Mouse (Mus musculus) CH12.LX (cell line): Measurements from ENCODE around the gene Ucp2. TPM values are rescaled to one million over a fixed set of nuclear protein-coding genes. Genes with fewer than 3 reads are reported as not detected.

Source experiments
- DNase-seq: peaks from one replicate; pipeline ENCODE4 v3.0.0-alpha.2; 2013; ENCODE audit errors: extremely low read depth
- H3K27ac ChIP-seq: 2 replicates; pipeline ENCODE4 v1.5.1; 2012; ENCODE audit warnings: low read depth, mild to moderate bottlenecking, control low read depth, moderate library complexity; ENCODE audit not compliant: insufficient read depth
- H3K27me3 ChIP-seq: replicated peaks from 2 replicates; pipeline ENCODE3; 2012; ENCODE audit warnings: inconsistent platforms
- H3K36me3 ChIP-seq, 2 experiments: replicated peaks in 1 of 2; 2 replicates each; pipeline versions ENCODE3 to v1.6.1; 2012; ENCODE audit warnings: inconsistent platforms in 1 of 2, low read length in 1 of 2, mild to moderate bottlenecking in 1 of 2, mixed read lengths in 1 of 2, moderate library complexity in 1 of 2; ENCODE audit not compliant: control insufficient read depth in 1 of 2, insufficient read depth in 1 of 2
- H3K4me1 ChIP-seq, 2 experiments: 2 replicates each; pipeline ENCODE4 v1.6.1; 2012; ENCODE audit warnings: inconsistent platforms in 1 of 2, moderate library complexity in 1 of 2; ENCODE audit not compliant: insufficient read depth in 2 of 2, control insufficient read depth in 1 of 2
- H3K4me2 ChIP-seq: 2 replicates; pipeline ENCODE4 v1.6.1; 2012; ENCODE audit warnings: low read depth, mild to moderate bottlenecking, control low read depth; ENCODE audit not compliant: poor library complexity, insufficient read depth, severe bottlenecking
- H3K4me3 ChIP-seq, 3 experiments: fragments of 150-350 bp in 1 of 3; sonication (generic) in 1 of 3; replicated peaks in 1 of 3; 2 replicates each; pipeline versions ENCODE3 to v1.5.1; 2011 to 2012; ENCODE audit warnings: low read depth in 2 of 3, low read length in 2 of 3, mild to moderate bottlenecking in 2 of 3, moderate library complexity in 2 of 3, control low read depth in 1 of 3, improper control_type of control experiment in 1 of 3, inconsistent platforms in 1 of 3, mixed read lengths in 1 of 3; ENCODE audit not compliant: poor library complexity in 1 of 3
- H3K79me2 ChIP-seq: replicated peaks from 2 replicates; pipeline ENCODE4 v1.6.1; 2012; ENCODE audit warnings: mild to moderate bottlenecking, moderate library complexity; ENCODE audit not compliant: control insufficient read depth, poor library complexity, insufficient read depth, severe bottlenecking; ENCODE audit errors: extremely low read depth
- H3K9ac ChIP-seq: 2 replicates; pipeline ENCODE4 v1.6.1; 2012; ENCODE audit warnings: low read depth, mild to moderate bottlenecking, control low read depth, moderate library complexity; ENCODE audit not compliant: insufficient read depth
- H3K9me3 ChIP-seq: replicated peaks from 2 replicates; pipeline ENCODE3; 2012; ENCODE audit warnings: low read length, inconsistent platforms, mixed read lengths
- BHLHE40 ChIP-seq: IDR thresholded peaks from 2 replicates; pipeline ENCODE4 v1.6.1; 2011; ENCODE audit warnings: mild to moderate bottlenecking, low read depth, low read length, improper control_type of control experiment
- CHD1 ChIP-seq: IDR thresholded peaks from 2 replicates; pipeline ENCODE4 v1.6.1; 2012; ENCODE audit warnings: low read depth, low read length, improper control_type of control experiment, inconsistent platforms
- CTCF ChIP-seq, 2 experiments: IDR thresholded peaks in 1 of 2; conservative IDR thresholded peaks in 1 of 2; 2 replicates each; pipeline ENCODE4 v1.5.1; 2011 to 2012; ENCODE audit warnings: low read depth in 2 of 2, low read length in 2 of 2, improper control_type of control experiment in 1 of 2, inconsistent platforms in 1 of 2, mild to moderate bottlenecking in 1 of 2, moderate library complexity in 1 of 2
- EP300 ChIP-seq: IDR thresholded peaks from 2 replicates; pipeline ENCODE4 v1.6.1; 2011; ENCODE audit warnings: low read length, improper control_type of control experiment
- ETS1 ChIP-seq: conservative IDR thresholded peaks from 2 replicates; pipeline ENCODE4 v1.6.1; 2012; ENCODE audit warnings: low read depth, mild to moderate bottlenecking, inconsistent platforms, low read length, improper control_type of control experiment, moderate library complexity
- IRF4 ChIP-seq: IDR thresholded peaks from 2 replicates; pipeline ENCODE4 v1.6.1; 2014; ENCODE audit warnings: low read depth, mild to moderate bottlenecking, inconsistent platforms, low read length, improper control_type of control experiment
- JUN ChIP-seq: IDR thresholded peaks from 2 replicates; pipeline ENCODE4 v1.6.1; 2011; ENCODE audit warnings: low read depth, mild to moderate bottlenecking, low read length, improper control_type of control experiment, moderate library complexity; ENCODE audit not compliant: insufficient read depth
- KAT2A ChIP-seq: IDR thresholded peaks from 2 replicates; pipeline ENCODE4 v1.6.1; 2012; ENCODE audit warnings: low read length, improper control_type of control experiment, inconsistent platforms; ENCODE audit not compliant: insufficient replicate concordance
- MAX ChIP-seq: IDR thresholded peaks from 2 replicates; pipeline ENCODE4 v1.6.1; 2011; ENCODE audit warnings: low read length, improper control_type of control experiment
- MAZ ChIP-seq: IDR thresholded peaks from 2 replicates; pipeline ENCODE4 v1.6.1; 2012; ENCODE audit warnings: low read depth, mild to moderate bottlenecking, inconsistent platforms, low read length, improper control_type of control experiment, moderate library complexity
- MXI1 ChIP-seq: IDR thresholded peaks from 2 replicates; pipeline ENCODE4 v1.6.1; 2011; ENCODE audit warnings: mild to moderate bottlenecking, low read depth, low read length, improper control_type of control experiment
- MYC ChIP-seq: IDR thresholded peaks from 2 replicates; pipeline ENCODE4 v1.6.1; 2011; ENCODE audit warnings: low read depth, mild to moderate bottlenecking, improper control_type of control experiment, low read length
- NELFE ChIP-seq: IDR thresholded peaks from 2 replicates; pipeline ENCODE4 v1.6.1; 2011; ENCODE audit warnings: low read depth, low read length, improper control_type of control experiment
- PAX5 ChIP-seq: IDR thresholded peaks from 2 replicates; pipeline ENCODE4 v1.6.1; 2012; ENCODE audit warnings: low read length, inconsistent platforms, mixed read lengths
- POLR2A ChIP-seq: IDR thresholded peaks from 2 replicates; pipeline ENCODE4 v1.6.1; 2011; ENCODE audit warnings: low read depth, mild to moderate bottlenecking, improper control_type of control experiment, low read length
- POLR2AphosphoS2 ChIP-seq: IDR thresholded peaks from 2 replicates; pipeline ENCODE4 v1.6.1; 2011; ENCODE audit warnings: low read depth, low read length, improper control_type of control experiment
- SIN3A ChIP-seq: IDR thresholded peaks from 2 replicates; pipeline ENCODE4 v1.6.1; 2012; ENCODE audit warnings: low read length, improper control_type of control experiment, inconsistent platforms
- TCF12 ChIP-seq: IDR thresholded peaks from 2 replicates; pipeline ENCODE4 v1.6.1; 2014; ENCODE audit warnings: low read depth, mild to moderate bottlenecking, inconsistent platforms, low read length, improper control_type of control experiment
- UBTF ChIP-seq: IDR thresholded peaks from 2 replicates; pipeline ENCODE4 v1.6.1; 2012; ENCODE audit warnings: low read depth, mild to moderate bottlenecking, inconsistent platforms, low read length, improper control_type of control experiment, moderate library complexity
- USF1 ChIP-seq: IDR thresholded peaks from 2 replicates; pipeline ENCODE4 v1.6.1; 2014; ENCODE audit warnings: low read depth, mild to moderate bottlenecking, inconsistent platforms, low read length, improper control_type of control experiment
- ZC3H11A ChIP-seq: IDR thresholded peaks from 2 replicates; pipeline ENCODE4 v1.6.1; 2012; ENCODE audit warnings: low read depth, mild to moderate bottlenecking, inconsistent platforms, low read length, improper control_type of control experiment
- dilution Hi-C: fragments of 300-500 bp; cut with MboI; formaldehyde crosslinking; loops from 2 replicates; pipeline ENCODE4 v1.14.3; 2020; ENCODE audit warnings: low sequenced_read_pairs; ENCODE audit not compliant: extremely low pct_unique_long_range_greater_than_20kb, extremely low pct_ligation_motif_present
- in situ Hi-C: fragments of 300-500 bp; cut with MboI; formaldehyde crosslinking; loops from 3 replicates; pipeline ENCODE4 v1.14.3; 2019; ENCODE audit warnings: low sequenced_read_pairs, low pct_ligation_motif_present, low pct_unique_long_range_greater_than_20kb, mixed read lengths
- polyA plus RNA-seq: library from polyadenylated mRNA; unstranded; fragments of >175 nt; gene quantifications from 2 replicates; pipeline ENCODE4 v1.2.1, GENCODE M21; 2012; ENCODE audit warnings: low read depth; ENCODE audit not compliant: insufficient read length
- total RNA-seq, 2 experiments: library from RNA; depleted of rRNA; stranded (reverse); fragments of 300-350 nt in 1 of 2; fragments of >200 nt in 1 of 2; gene quantifications; 2 replicates each; pipeline ENCODE4 v1.2.3; 2012 to 2014

The Ucp2 gene
- total and polyA plus RNA-seq, 3 experiments = 131 to 635 (median 131) TPM

GRCm38 (mm10) chr7:100494415-100494831, 1.3 kb downstream of the Ucp2 start:
- H3K4me2 ChIP-seq = peak overlapping the region; percentile 61
- peaks cover 29 to 48% of the 10 kb centered on the region in 2 experiments for H3K36me3 ChIP-seq
- H3K9ac ChIP-seq = peak overlapping the region; percentile 74
- H3K4me1 ChIP-seq = peaks cover 12 to 42% of the 10 kb centered on the region in 2 experiments
- peaks cover 25% of the 10 kb centered on the region for H3K79me2 ChIP-seq
- in situ Hi-C loops = no loop called here
- H3K4me3 ChIP-seq = peak overlapping the region; percentile 75 to 93 (median 86)
- H3K27me3 ChIP-seq = no peaks in the 10 kb centered on the region
- dilution Hi-C loops = no loop called here
- TF ChIP-seq ETS1 (peak; percentile 54), CTCF (conservative IDR thresholded peaks at IDR 0.05 in 1 of 2, IDR thresholded peaks at IDR 0.05 in 1 of 2; ENCODE audit: low read depth in 2 of 2, low read length in 2 of 2) (no peak), IRF4 (0 out of 2 replicates have a peak, but pooled peaks have one; percentile 17), BHLHE40 (peak; percentile 100), PAX5 (no peak), UBTF (no peak), ZC3H11A (no peak), TCF12 (no peak), MAX (peak; percentile 76), MXI1 (peak; percentile 54; the same call in 1 of the 2 replicates), USF1 (peak; percentile 26; the same call in 1 of the 2 replicates), SIN3A (peak; percentile 67), NELFE (no peak), MAZ (no peak), POLR2A (no peak), CHD1 (no peak), POLR2AphosphoS2 (no peak), EP300 (no peak), MYC (peak; percentile 82), KAT2A (no peak)
- peak; percentile 61 for DNase-seq
- H3K9me3 ChIP-seq = no peaks in the 10 kb centered on the region
- peak overlapping the region; percentile 54; the same call in 1 of the 2 replicates for H3K27ac ChIP-seq

GRCm38 (mm10) chr7:100495042-100495441, 1.9 kb downstream of the Ucp2 start:
- Histone ChIP-seq H3K9me3 (no peaks in the 10 kb centered on the region), H3K4me1 (peaks cover 12 to 48% of the 10 kb centered on the region in 2 experiments), H3K27me3 (no peaks in the 10 kb centered on the region), H3K4me3 (peak overlapping the region; percentile 75 to 93 (median 86)), H3K9ac (peak overlapping the region; percentile 74), H3K4me2 (peak overlapping the region; percentile 61), H3K79me2 (peaks cover 25% of the 10 kb centered on the region), H3K27ac (peak overlapping the region; percentile 84), H3K36me3 (peaks cover 35 to 55% of the 10 kb centered on the region in 2 experiments)
- dilution Hi-C loops = no loop called here
- in situ Hi-C loops = no loop called here
- DNase-seq = no peak
- TF ChIP-seq JUN (no peak), MAX (0 out of 2 replicates have a peak, but pooled peaks have one; percentile 33)
